Mouse (Mus musculus) hematopoietic multipotent progenitor cell, adult 10-12 weeks (in vitro differentiated cells): ENCODE measurements around the gene Pla2g4a. TPM values are rescaled to one million over a fixed set of nuclear protein-coding genes. Genes with fewer than 3 reads are reported as not detected.

Experiments
- polyA plus RNA-seq: library from polyadenylated mRNA; stranded (reverse); fragments of >175 nt; gene quantifications from 2 replicates; pipeline ENCODE4 v1.2.3, GENCODE M21; 2012; ENCODE audit warnings: low replicate concordance

Gene Pla2g4a
- polyA plus RNA-seq, result 0.29 and 0.65 TPM in 2 replicates

DNA sequence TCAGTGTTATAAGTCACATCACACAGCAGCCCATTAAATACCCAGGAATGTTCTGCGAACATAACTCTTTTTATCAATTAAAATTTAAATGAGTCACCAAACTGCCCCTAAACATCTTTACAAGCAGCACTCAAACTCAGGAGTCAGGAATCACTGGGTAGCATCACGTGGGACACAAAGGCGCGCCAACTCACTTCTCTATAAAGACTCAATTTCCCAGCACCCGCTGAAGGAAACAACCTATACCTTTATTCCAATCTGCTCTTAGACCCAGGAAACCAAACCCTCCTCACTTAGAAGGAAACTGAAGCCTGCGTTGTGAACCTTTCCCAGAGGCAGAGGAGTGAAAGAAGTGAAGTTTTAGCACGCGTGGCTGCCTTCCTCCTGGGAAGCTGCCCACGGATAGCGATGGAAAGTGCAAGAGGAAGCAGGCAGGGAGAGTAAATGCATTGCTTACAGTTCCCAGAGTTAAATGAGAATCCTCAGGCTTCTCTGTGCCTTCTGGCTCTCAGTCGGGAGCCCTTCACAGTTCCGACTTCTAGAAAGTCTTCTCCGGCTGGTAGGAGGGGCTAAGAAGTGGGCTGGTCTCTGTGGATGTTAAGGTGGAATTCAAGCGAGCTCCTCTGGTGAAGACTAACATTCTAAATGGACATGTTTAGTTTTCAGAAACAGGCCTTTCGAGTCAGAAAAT, at the start of gene Pla2g4a:
Gene Pla2g4a, minus strand, starts transcription at position 557 of the 691 bp plus-strand sequence.

Other genes starting within 250 kb of the Pla2g4a start
- gene Ptgs2, start 138.7 kb upstream of the Pla2g4a start, polyA plus RNA-seq, result 0.12 TPM in 1 of 2 replicates, not detected in the other